17 mouse cellular contexts compared by ENCODE assay signal in genomic region chr6:34482842-34483241, GRCm38 (mm10). TPM values are rescaled to one million over a fixed set of nuclear protein-coding genes. Genes with fewer than 3 reads are reported as not detected.
A peak's percentile ranks its signal among the peaks of the same experiment; 100 is the strongest.
DNase-seq lines count a peak whose midpoint lies in the region; ATAC-seq lines count a peak whose summit lies in the region.
"Had no signal": no experiment of that assay in that cellular context is flagged by ENCODE, and none has a peak within 500 bp of the region (broad histone marks: within the 10 kb centered on the region; RNA-seq: fewer than 3 reads in every experiment).

No protein-coding gene starts in this region.

- ATAC-seq in heart, embryonic 12.5 days (ENCODE audit: insufficient number of reproducible peaks, low FRiP score), result no peak
- no peak for ATAC-seq in midbrain, embryonic 14.5 days (ENCODE audit: low FRiP score, low TSS enrichment)

- peak; percentile 92 for DNase-seq in heart, adult 11 months
- peak; percentile 30 for DNase-seq in lung, postnatal 36 days
- DNase-seq in lung, postnatal 14 days, result no peak
- peak; percentile 10 for DNase-seq in heart, postnatal 25 days (ENCODE audit: low spot score)
- DNase-seq in midbrain, embryonic 14.5 days, result no peak
- DNase-seq in right cerebral cortex, postnatal 4 days, result no peak
- no peak for DNase-seq in thymus, postnatal 36 days
- DNase-seq: adrenal gland, postnatal 10 days; cerebellum, adult 11-12 months; embryo, embryonic 11 days; gastrocnemius, postnatal 36 days; kidney, postnatal 14 days had no signal

- no peaks in the 10 kb centered on the region for H3K27me3 ChIP-seq in heart, embryonic 12.5 days (replicated peaks)
- no peaks in the 10 kb centered on the region for H3K27me3 ChIP-seq in midbrain, embryonic 14.5 days (ENCODE audit: control insufficient read depth, insufficient read depth, low read length)
- H3K27me3 ChIP-seq: CH12.LX; limb, embryonic 15.5 days had no signal

- peaks cover 42% of the 10 kb centered on the region for H3K4me1 ChIP-seq in heart, embryonic 12.5 days (replicated peaks)
- H3K4me1 ChIP-seq in midbrain, embryonic 14.5 days (ENCODE audit: control insufficient read depth, insufficient read depth, low read length), result peaks cover 18% of the 10 kb centered on the region

- H3K36me3 ChIP-seq in heart, embryonic 12.5 days, result peaks cover 10% of the 10 kb centered on the region
- H3K36me3 ChIP-seq in midbrain, embryonic 14.5 days (ENCODE audit: control insufficient read depth, insufficient read depth, low read length), result peaks cover 7% of the 10 kb centered on the region

- H3K4me3 ChIP-seq in heart, embryonic 12.5 days, result no peak overlapping the region
- no peak overlapping the region for H3K4me3 ChIP-seq in midbrain, embryonic 14.5 days (replicated peaks; ENCODE audit: low read depth, low read length)
- H3K4me3 ChIP-seq: limb, embryonic 15.5 days; midbrain, embryonic 10.5 days had no signal

- H3K4me2 ChIP-seq in heart, embryonic 12.5 days, result no peak overlapping the region
- H3K4me2 ChIP-seq in midbrain, embryonic 14.5 days (ENCODE audit: low read length), result no peak overlapping the region
- H3K4me2 ChIP-seq: hindbrain, embryonic 14.5 days; limb, embryonic 15.5 days had no signal

- H3K9ac ChIP-seq in heart, embryonic 12.5 days, result no peak overlapping the region
- H3K9ac ChIP-seq in midbrain, embryonic 14.5 days (replicated peaks; ENCODE audit: low read length), result no peak overlapping the region
- H3K9ac ChIP-seq: hindbrain, embryonic 14.5 days; limb, embryonic 15.5 days had no signal

- no peaks in the 10 kb centered on the region for H3K9me3 ChIP-seq in heart, embryonic 12.5 days (replicated peaks)
- no peaks in the 10 kb centered on the region for H3K9me3 ChIP-seq in midbrain, embryonic 14.5 days (ENCODE audit: control insufficient read depth, low read length)
- H3K9me3 ChIP-seq: limb, embryonic 15.5 days; midbrain, embryonic 10.5 days had no signal

- 58% methylated on average over 4 of the region's 4 CpGs for WGBS in heart, embryonic 12.5 days
- WGBS in midbrain, embryonic 14.5 days, result 88% methylated on average over 4 of the region's 4 CpGs

- no peak overlapping the region for H3K27ac ChIP-seq in heart, embryonic 12.5 days (ENCODE audit: poor library complexity, severe bottlenecking)
- no peak overlapping the region for H3K27ac ChIP-seq in midbrain, embryonic 14.5 days (replicated peaks; ENCODE audit: low read depth, low read length)
- H3K27ac ChIP-seq: hindbrain, embryonic 14.5 days; limb, embryonic 15.5 days; midbrain, embryonic 10.5 days had no signal

- intact Hi-C loops in heart, postnatal 25 days (cut with DNase I), result no loop called here

RNA-seq across cellular contexts. Expression of gene Bpgm, which starts 6.8 kb away (rescaled TPM):
- 78.0 and 85.2 TPM in 2 replicates for polyA plus RNA-seq in heart, embryonic 12.5 days (2016; fragmentation: Nextera tagmentation; extraction: Ambion mirVana)
- total RNA-seq in heart, postnatal 25 days (2021), result 100 to 1,000 TPM in 1 of 2 experiments, 10 to 100 TPM in 1; 63.5 to 103 TPM
- 94.2 and 94.6 TPM in 2 replicates for polyA plus RNA-seq in midbrain, embryonic 14.5 days (2014; fragmentation: Nextera tagmentation; extraction: Ambion mirVana)

Comparison
In these comparisons a context has a peak if more than half of its experiments do, and no peak if none do; other contexts are left out.
1. DNase-seq: peak in heart, adult 11 months (single experiment), lung, postnatal 36 days (single experiment) and heart, postnatal 25 days (single experiment); none in lung, postnatal 14 days (single experiment), midbrain, embryonic 14.5 days (single experiment), right cerebral cortex, postnatal 4 days (single experiment) and thymus, postnatal 36 days (0 of 2).